Mouse (Mus musculus): ENCODE data around the gene Exosc8.

The Exosc8 gene

GRCm38 (mm10) chr3:54681310-54682204, 53.6 kb downstream of the Exosc8 start:
- DNase-seq (ENCODE audit: low spot score in 2 of 2): no peak

All from right cerebral cortex, postnatal 36 days (tissue).